Mouse (Mus musculus) midbrain, embryonic 16.5 days (tissue): ENCODE data around the gene Agpat1. TPM values are rescaled to one million over a fixed set of nuclear protein-coding genes. Genes with fewer than 3 reads are reported as not detected.
A peak's percentile ranks its signal among the peaks of the same experiment; 100 is the strongest.

ENCODE experiments used
- ATAC-seq: fragments of 200-750 bp; cut with Nextera tagmentation; 2 replicates; pipeline ENCODE4 v1.8.0; 2017; ENCODE audit warnings: moderate TSS enrichment
- H3K27ac ChIP-seq: fragments of 300-500 bp; sonication (generic); 2 replicates; pipeline ENCODE4 v1.5.1; 2014; ENCODE audit warnings: mild to moderate bottlenecking, low read length, mixed read lengths
- H3K27me3 ChIP-seq: fragments of 300-500 bp; sonication (generic); 2 replicates; pipeline ENCODE4 v1.6.1; 2014; ENCODE audit warnings: low read depth, low read length, mixed read lengths; ENCODE audit not compliant: control insufficient read depth, insufficient read depth
- H3K36me3 ChIP-seq: fragments of 300-500 bp; sonication (generic); 2 replicates; pipeline ENCODE4 v1.6.1; 2014; ENCODE audit warnings: mild to moderate bottlenecking, low read length, moderate library complexity, mixed read lengths; ENCODE audit not compliant: control insufficient read depth, insufficient read depth
- H3K4me1 ChIP-seq: fragments of 300-500 bp; sonication (generic); 2 replicates; pipeline ENCODE4 v1.6.1; 2014; ENCODE audit warnings: mild to moderate bottlenecking, low read length, mixed read lengths; ENCODE audit not compliant: control insufficient read depth, insufficient read depth
- H3K4me2 ChIP-seq: fragments of 300-500 bp; sonication (generic); 2 replicates; pipeline ENCODE4 v1.6.1; 2014; ENCODE audit warnings: mild to moderate bottlenecking, low read length, mixed read lengths
- H3K4me3 ChIP-seq: fragments of 300-500 bp; sonication (generic); 2 replicates; pipeline ENCODE4 v1.5.1; 2014; ENCODE audit warnings: low read depth, mild to moderate bottlenecking, low read length, moderate library complexity, mixed read lengths
- H3K9ac ChIP-seq: fragments of 300-500 bp; sonication (generic); 2 replicates; pipeline ENCODE4 v1.6.1; 2014; ENCODE audit warnings: low read depth, low read length, mixed read lengths
- H3K9me3 ChIP-seq: fragments of 300-500 bp; sonication (generic); replicated peaks from 2 replicates; pipeline ENCODE4 v1.6.1; 2014; ENCODE audit warnings: mild to moderate bottlenecking, low read length, mixed read lengths; ENCODE audit not compliant: control insufficient read depth, poor library complexity, severe bottlenecking
- WGBS: fragments of 180-500 bp; shearing (Covaris S2); extraction: QIAGEN DNeasy Blood & Tissue Kit; methylation state at CpG from one replicate; pipeline ENCODE4 v1.1.7; 2014; 5-methylcytosine and 5-hydroxymethylcytosine counted together
- polyA plus RNA-seq: library from polyadenylated mRNA; unstranded; fragments of >200 nt; fragmentation: Nextera tagmentation; extraction: Ambion mirVana; gene quantifications from 2 replicates; pipeline ENCODE4 v1.2.1, GENCODE M21; 2015

The Agpat1 gene
- polyA plus RNA-seq, 1 experiment from 2014 or later, result 118 TPM

GRCm38 (mm10) chr17:34606186-34607039 lies 2.4 kb downstream of the Agpat1 start:
- peaks cover 5% of the 10 kb centered on the region for H3K36me3 ChIP-seq
- H3K4me1 ChIP-seq, result peaks cover 41% of the 10 kb centered on the region
- no peaks in the 10 kb centered on the region for H3K27me3 ChIP-seq
- ATAC-seq, result no peak
- H3K4me2 ChIP-seq, result peak overlapping the region; percentile 94
- H3K27ac ChIP-seq, result peak overlapping the region; percentile 79
- peak overlapping the region; percentile 88 for H3K4me3 ChIP-seq
- H3K9ac ChIP-seq, result peak overlapping the region; percentile 98
- no peaks in the 10 kb centered on the region for H3K9me3 ChIP-seq
- 19% methylated on average over 30 of the region's 32 CpGs for WGBS

- Histone ChIP-seq H3K27me3 (no peaks in the 10 kb centered on the region), H3K27ac (no peak overlapping the region), H3K4me2 (no peak overlapping the region), H3K4me1 (peaks cover 34% of the 10 kb centered on the region), H3K9me3 (no peaks in the 10 kb centered on the region), H3K4me3 (no peak overlapping the region), H3K9ac (no peak overlapping the region), H3K36me3 (peaks cover 18% of the 10 kb centered on the region)
- no peak for ATAC-seq
- 90% methylated on average over 7 of the region's 7 CpGs for WGBS
Observed at GRCm38 (mm10) chr17:34607997-34608396, 3.9 kb downstream of the Agpat1 start.

GRCm38 (mm10) chr17:34611050-34611449 lies 7.0 kb downstream of the Agpat1 start:
- 95% methylated on average over 8 of the region's 8 CpGs for WGBS

GRCm38 (mm10) chr17:34613054-34613645 lies 9.1 kb downstream of the Agpat1 start:
- Histone ChIP-seq H3K4me2 (no peak overlapping the region), H3K4me3 (no peak overlapping the region), H3K9me3 (no peaks in the 10 kb centered on the region), H3K9ac (no peak overlapping the region), H3K27ac (no peak overlapping the region), H3K27me3 (no peaks in the 10 kb centered on the region), H3K4me1 (peaks cover 10% of the 10 kb centered on the region), H3K36me3 (peaks cover 23% of the 10 kb centered on the region)
- WGBS, result 86% methylated on average over 11 of the region's 11 CpGs
- ATAC-seq, result no peak

More at GRCm38 (mm10) chr17:34611050-34611449, 7.0 kb downstream of the Agpat1 start:
- Histone ChIP-seq H3K36me3 (peaks cover 21% of the 10 kb centered on the region), H3K27ac (no peak overlapping the region), H3K4me2 (no peak overlapping the region), H3K9ac (no peak overlapping the region), H3K9me3 (no peaks in the 10 kb centered on the region), H3K4me1 (peaks cover 26% of the 10 kb centered on the region), H3K27me3 (no peaks in the 10 kb centered on the region), H3K4me3 (no peak overlapping the region)
- ATAC-seq, result no peak

- no peaks in the 10 kb centered on the region for H3K27me3 ChIP-seq
- no peaks in the 10 kb centered on the region for H3K9me3 ChIP-seq
- ATAC-seq, result no peak
- 88% methylated on average over 10 of the region's 10 CpGs for WGBS
- H3K4me2 ChIP-seq, result no peak overlapping the region
- H3K27ac ChIP-seq, result no peak overlapping the region
- no peak overlapping the region for H3K4me3 ChIP-seq
- H3K9ac ChIP-seq, result no peak overlapping the region
- peaks cover 4% of the 10 kb centered on the region; the same call in 1 of the 2 replicates for H3K4me1 ChIP-seq
- H3K36me3 ChIP-seq, result peaks cover 23% of the 10 kb centered on the region
Observed at GRCm38 (mm10) chr17:34613830-34614229, 9.8 kb downstream of the Agpat1 start.

GRCm38 (mm10) chr17:34615871-34616270 lies 11.8 kb downstream of the Agpat1 start, which contains the start of gene Egfl8:
Gene Egfl8, minus strand, starts transcription at chr17:34615971.
- no peaks in the 10 kb centered on the region for H3K9me3 ChIP-seq
- H3K4me2 ChIP-seq, result no peak within 1 kb of the TSS
- H3K4me1 ChIP-seq, result no peaks in the 10 kb centered on the region
- no peak within 1 kb of the TSS for H3K4me3 ChIP-seq
- peaks cover 26% of the 10 kb centered on the region for H3K36me3 ChIP-seq
- H3K27ac ChIP-seq, result no peak within 1 kb of the TSS
- no peak for ATAC-seq
- WGBS, result 58% methylated on average over 6 of the region's 6 CpGs
- H3K27me3 ChIP-seq, result no peaks in the 10 kb centered on the region
- no peak within 1 kb of the TSS for H3K9ac ChIP-seq

- Histone ChIP-seq H3K4me1 (no peaks in the 10 kb centered on the region), H3K4me2 (no peak overlapping the region), H3K9ac (no peak overlapping the region), H3K4me3 (no peak overlapping the region), H3K27me3 (no peaks in the 10 kb centered on the region), H3K9me3 (no peaks in the 10 kb centered on the region), H3K27ac (no peak overlapping the region), H3K36me3 (peaks cover 9% of the 10 kb centered on the region)
- ATAC-seq, result no peak
- 16% methylated on average over 6 of the region's 6 CpGs for WGBS
Observed at GRCm38 (mm10) chr17:34618999-34619398, 14.9 kb downstream of the Agpat1 start.

- no peaks in the 10 kb centered on the region for H3K9me3 ChIP-seq
- no peak overlapping the region for H3K4me3 ChIP-seq
- no peak for ATAC-seq
- 92% methylated on average over 8 of the region's 8 CpGs for WGBS
- peaks cover 9% of the 10 kb centered on the region; the same call in 1 of the 2 replicates for H3K36me3 ChIP-seq
- H3K27me3 ChIP-seq, result no peaks in the 10 kb centered on the region
- H3K27ac ChIP-seq, result no peak overlapping the region
- no peak overlapping the region for H3K9ac ChIP-seq
- peaks cover 4% of the 10 kb centered on the region for H3K4me1 ChIP-seq
- H3K4me2 ChIP-seq, result no peak overlapping the region
Observed at GRCm38 (mm10) chr17:34621006-34621405, 16.9 kb downstream of the Agpat1 start.

- ATAC-seq, result no peak
- Histone ChIP-seq H3K36me3 (peaks cover 8% of the 10 kb centered on the region; the same call in 1 of the 2 replicates), H3K4me2 (no peak overlapping the region), H3K27me3 (no peaks in the 10 kb centered on the region), H3K9me3 (no peaks in the 10 kb centered on the region), H3K4me1 (peaks cover 12% of the 10 kb centered on the region), H3K4me3 (no peak overlapping the region), H3K9ac (no peak overlapping the region), H3K27ac (no peak overlapping the region)
- WGBS, result 88% methylated on average over 9 of the region's 9 CpGs
Observed at GRCm38 (mm10) chr17:34623161-34623560, 19.1 kb downstream of the Agpat1 start.
